Mouse (Mus musculus): ENCODE measurements around the gene Kifc1.

DNA sequence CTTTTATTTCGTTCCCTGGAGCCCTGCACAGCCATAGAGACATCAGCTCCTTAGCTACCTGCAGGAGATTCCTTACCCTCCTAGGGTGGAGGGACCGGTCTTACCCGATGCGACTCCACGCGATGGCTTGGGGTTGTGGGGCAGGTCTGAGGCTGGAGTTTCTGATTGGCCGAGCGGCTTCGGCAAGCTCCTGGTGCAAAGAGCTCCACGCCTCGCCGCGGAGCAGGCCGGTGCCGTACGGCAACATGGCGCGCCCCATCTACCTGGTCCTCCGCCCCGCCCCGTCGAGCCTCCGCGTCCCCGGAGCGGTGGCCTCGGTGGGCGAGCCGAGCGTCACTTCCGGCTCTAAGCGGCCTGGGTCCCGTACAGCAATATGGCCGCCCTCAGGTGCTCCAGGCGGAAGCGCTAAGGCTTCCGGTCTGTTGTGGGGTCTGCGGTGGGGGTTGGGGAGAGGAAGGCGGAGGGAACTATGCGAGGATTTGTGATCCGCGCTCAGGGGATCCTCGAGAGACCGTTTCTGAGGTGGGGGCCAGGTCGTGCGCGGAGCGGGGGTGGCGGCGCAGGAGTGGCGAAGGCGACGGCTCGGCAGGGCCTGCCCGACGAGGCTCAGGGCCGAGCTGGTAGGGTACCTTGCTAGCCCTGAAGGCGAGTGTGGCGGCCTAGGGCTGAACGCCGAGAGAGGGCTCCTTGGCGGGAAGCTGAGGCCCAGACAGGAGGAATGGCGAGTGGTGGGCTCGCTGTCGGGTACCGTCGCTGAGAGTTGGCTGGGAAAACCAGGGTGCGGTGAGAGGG lies 18.8 kb upstream of the Kifc1 start, which contains the start of gene Daxx:
- TF ChIP-seq POLR2A (IDR thresholded peaks at IDR 0.05; ENCODE audit: borderline replicate concordance, extremely low read depth, low read depth, low read length): peak; percentile 72; the same call in 1 of the 2 replicates
- TF ChIP-seq CTCF (IDR thresholded peaks at IDR 0.05; ENCODE audit: insufficient read depth, low read length): no peak
